Mouse (Mus musculus) midbrain, postnatal 0 days (tissue): Measurements from ENCODE around the gene G430095P16Rik. TPM values are rescaled to one million over a fixed set of nuclear protein-coding genes. Genes with fewer than 3 reads are reported as not detected.
A peak's percentile ranks its signal among the peaks of the same experiment; 100 is the strongest.

Experiments used
- ATAC-seq: fragments of 200-750 bp; cut with Nextera tagmentation; 2 replicates; pipeline ENCODE4 v1.8.0; 2017; ENCODE audit warnings: moderate number of reproducible peaks, mild to moderate bottlenecking, moderate TSS enrichment, moderate library complexity; ENCODE audit not compliant: low FRiP score
- DNase-seq: peaks from one replicate; pipeline ENCODE4 v3.0.0-alpha.2; 2015; ENCODE audit warnings: low spot score
- H3K27ac ChIP-seq: fragments of 300-500 bp; sonication (generic); 2 replicates; pipeline ENCODE4 v1.5.1; 2014; ENCODE audit warnings: low read depth, mild to moderate bottlenecking, low read length, mixed read lengths
- H3K27me3 ChIP-seq: fragments of 300-500 bp; sonication (generic); 2 replicates; pipeline ENCODE4 v1.6.1; 2014; ENCODE audit warnings: low read length, control low read depth, mixed read lengths; ENCODE audit not compliant: insufficient read depth
- H3K36me3 ChIP-seq: fragments of 300-500 bp; sonication (generic); 2 replicates; pipeline ENCODE4 v1.6.1; 2014; ENCODE audit warnings: low read length, control low read depth, mixed read lengths; ENCODE audit not compliant: insufficient read depth
- H3K4me1 ChIP-seq: fragments of 300-500 bp; sonication (generic); 2 replicates; pipeline ENCODE4 v1.6.1; 2014; ENCODE audit warnings: mild to moderate bottlenecking, control low read depth, antibody characterized with exemption, low read length, mixed read lengths; ENCODE audit not compliant: insufficient read depth
- H3K4me2 ChIP-seq: fragments of 300-500 bp; sonication (generic); 2 replicates; pipeline ENCODE4 v1.6.1; 2014; ENCODE audit warnings: low read depth, mild to moderate bottlenecking, low read length, mixed read lengths; ENCODE audit not compliant: poor library complexity, severe bottlenecking
- H3K4me3 ChIP-seq: fragments of 300-500 bp; sonication (generic); 2 replicates; pipeline ENCODE4 v1.5.1; 2014; ENCODE audit warnings: low read depth, mild to moderate bottlenecking, low read length, moderate library complexity
- H3K9ac ChIP-seq: fragments of 300-500 bp; sonication (generic); replicated peaks from 2 replicates; pipeline ENCODE4 v1.6.1; 2014; ENCODE audit warnings: mild to moderate bottlenecking, low read length, moderate library complexity, mixed read lengths; ENCODE audit not compliant: poor library complexity, severe bottlenecking
- H3K9me3 ChIP-seq: fragments of 300-500 bp; sonication (generic); 2 replicates; pipeline ENCODE4 v1.6.1; 2016; ENCODE audit warnings: low read length, control low read depth
- CTCF ChIP-seq: IDR thresholded peaks from 2 replicates; pipeline ENCODE4 v1.5.1; 2016; ENCODE audit warnings: antibody characterized with exemption, mild to moderate bottlenecking
- WGBS: fragments of 180-500 bp; shearing (Covaris S2); extraction: QIAGEN DNeasy Blood & Tissue Kit; methylation state at CpG from one replicate; pipeline ENCODE4 v1.1.7; 2014; 5-methylcytosine and 5-hydroxymethylcytosine counted together
- polyA plus RNA-seq: library from polyadenylated mRNA; unstranded; fragments of >200 nt; fragmentation: Nextera tagmentation; extraction: Ambion mirVana; gene quantifications from 2 replicates; pipeline ENCODE4 v1.2.1, GENCODE M21; 2015
- total RNA-seq: library from RNA; depleted of rRNA; stranded (reverse); fragments of >200 nt; gene quantifications from 2 replicates; pipeline ENCODE4 v1.2.3, GENCODE M21; 2014

Gene G430095P16Rik
- total and polyA plus RNA-seq, 2 experiments from 2014 or later, result 0.39 TPM; not detected in 1

DNA sequence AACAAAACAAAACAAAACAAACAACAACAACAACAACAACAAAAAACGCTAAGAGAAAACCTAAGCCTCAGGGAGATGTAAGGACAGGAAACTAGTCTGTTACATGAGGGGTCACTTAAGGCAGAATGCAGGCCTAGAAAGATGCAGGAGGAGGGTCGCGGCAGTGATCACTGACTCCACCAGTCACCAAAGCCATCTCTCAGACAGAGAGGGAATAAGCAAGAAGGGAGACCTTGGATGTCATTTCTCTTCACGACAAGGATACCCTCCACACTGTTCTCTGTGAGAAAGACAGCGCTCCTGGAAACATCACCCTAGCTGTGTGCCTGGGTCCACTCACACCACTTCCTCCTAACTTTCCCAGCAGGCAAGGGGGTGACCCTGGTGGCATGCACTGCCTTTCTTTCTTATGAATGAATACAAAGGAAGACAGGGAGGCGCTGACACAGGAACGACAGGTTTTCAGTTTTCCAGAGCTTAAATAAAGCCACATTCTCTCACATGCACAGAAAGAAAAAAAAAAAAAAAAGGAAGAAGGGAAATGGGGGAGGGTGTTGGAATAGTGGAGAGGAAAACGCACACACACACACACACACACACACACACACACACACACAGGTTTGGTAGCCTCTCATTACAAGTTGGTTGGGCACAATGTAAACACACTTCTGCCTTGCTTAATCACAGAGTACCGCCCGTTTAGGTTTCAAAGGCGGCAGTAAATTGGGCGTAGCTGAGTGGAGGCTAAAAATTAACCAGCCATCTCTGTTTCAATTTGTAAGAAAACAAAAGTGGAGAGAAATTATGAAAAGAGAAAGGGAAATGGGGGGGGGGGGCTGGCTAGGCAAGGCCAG, 47.5 kb downstream of the G430095P16Rik start:
- H3K27ac ChIP-seq, result no peak overlapping the region
- DNase-seq (no peak), ATAC-seq (no peak)
- H3K4me1 ChIP-seq, result peaks cover 9% of the 10 kb centered on the region; the same call in 1 of the 2 replicates
- no peaks in the 10 kb centered on the region for H3K9me3 ChIP-seq
- H3K27me3 ChIP-seq, result peaks cover 21% of the 10 kb centered on the region; the same call in 1 of the 2 replicates
- H3K9ac ChIP-seq, result no peak overlapping the region
- TF ChIP-seq CTCF, result no peak
- H3K4me3 ChIP-seq, result peak overlapping the region; percentile 30
- H3K4me2 ChIP-seq, result peak overlapping the region; percentile 54
- no peaks in the 10 kb centered on the region for H3K36me3 ChIP-seq
- 42% methylated on average over 12 of the region's 12 CpGs for WGBS

DNA sequence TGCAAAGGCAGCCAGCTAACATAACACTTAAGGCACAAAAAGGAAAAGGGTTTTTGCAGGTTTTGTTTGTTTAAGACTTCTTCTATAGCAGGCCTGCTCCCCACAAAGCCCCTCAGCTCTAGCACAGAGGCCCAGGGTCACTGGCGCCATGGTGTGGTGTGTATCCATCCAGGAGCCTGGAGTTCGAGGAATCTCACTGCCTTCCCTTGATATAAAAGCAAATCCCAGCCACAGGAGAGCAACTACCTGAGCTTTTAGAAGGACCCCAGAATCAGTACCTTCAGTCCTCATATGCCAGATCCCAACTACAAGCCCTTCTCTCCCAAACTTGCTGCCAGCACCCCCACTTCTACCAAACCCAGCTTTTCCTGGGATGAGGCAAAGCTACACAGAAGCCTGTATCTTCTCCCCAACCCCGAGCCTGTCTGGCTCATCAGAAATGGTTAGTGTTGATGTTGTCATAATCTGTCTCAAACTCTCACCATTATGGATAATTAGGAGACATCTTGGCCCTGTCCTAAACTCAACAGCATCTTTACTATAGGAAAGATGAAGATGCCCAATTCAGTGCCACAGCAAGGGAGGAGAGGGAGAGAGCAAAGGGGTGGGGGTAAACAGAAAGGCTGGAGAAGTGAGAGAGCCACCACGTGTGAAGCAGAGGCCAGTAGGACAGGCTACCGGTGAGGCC, 48.3 kb downstream of the G430095P16Rik start:
- 0 out of 2 replicates have a peak, but pooled peaks cover 3% of the 10 kb centered on the region for H3K4me1 ChIP-seq
- H3K4me2 ChIP-seq, result peak overlapping the region; percentile 54
- peak overlapping the region; percentile 30 for H3K4me3 ChIP-seq
- no peak for ATAC-seq
- TF ChIP-seq CTCF, result no peak
- no peaks in the 10 kb centered on the region for H3K9me3 ChIP-seq
- no peaks in the 10 kb centered on the region for H3K36me3 ChIP-seq
- 47% methylated on average over 5 of the region's 5 CpGs for WGBS
- DNase-seq, result no peak
- H3K27ac ChIP-seq, result 0 out of 2 replicates have a peak overlapping the region, but pooled peaks have one; percentile 32
- H3K27me3 ChIP-seq, result peaks cover 29% of the 10 kb centered on the region
- H3K9ac ChIP-seq, result no peak overlapping the region

DNA sequence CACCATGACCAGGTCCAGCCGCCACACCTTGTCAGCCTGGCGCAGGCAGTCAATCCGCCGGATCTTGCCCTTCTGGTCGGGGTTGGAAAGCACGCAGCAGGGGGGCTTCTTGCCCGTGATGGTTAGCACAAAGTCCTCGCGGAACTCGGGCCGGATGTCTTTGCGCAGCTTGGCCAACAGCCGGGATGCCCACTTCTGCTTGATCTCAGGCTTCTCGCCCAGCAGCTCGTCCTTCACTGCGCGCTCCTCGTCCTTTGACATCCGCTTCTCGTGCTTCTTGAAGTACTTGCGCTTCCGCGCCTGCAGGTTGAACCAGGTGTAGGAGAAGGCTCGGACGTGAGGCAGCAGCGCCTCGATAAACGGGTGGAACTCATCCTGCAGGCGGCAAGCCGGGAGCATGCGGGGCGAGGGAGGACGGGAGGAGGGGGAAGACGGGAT, 49.2 kb downstream of the G430095P16Rik start:
- Histone ChIP-seq H3K9me3 (no peaks in the 10 kb centered on the region), H3K36me3 (no peaks in the 10 kb centered on the region), H3K4me3 (peak overlapping the region; percentile 30), H3K4me2 (peak overlapping the region; percentile 54), H3K4me1 (0 out of 2 replicates have a peak, but pooled peaks cover 3% of the 10 kb centered on the region), H3K27ac (peak overlapping the region; percentile 32), H3K9ac (no peak overlapping the region; the same call in 1 of the 2 replicates), H3K27me3 (peaks cover 35% of the 10 kb centered on the region)
- DNase-seq (peak; percentile 64), ATAC-seq (no peak)
- no peak for TF ChIP-seq CTCF
- WGBS, result 7% methylated on average over 34 of the region's 34 CpGs

DNA sequence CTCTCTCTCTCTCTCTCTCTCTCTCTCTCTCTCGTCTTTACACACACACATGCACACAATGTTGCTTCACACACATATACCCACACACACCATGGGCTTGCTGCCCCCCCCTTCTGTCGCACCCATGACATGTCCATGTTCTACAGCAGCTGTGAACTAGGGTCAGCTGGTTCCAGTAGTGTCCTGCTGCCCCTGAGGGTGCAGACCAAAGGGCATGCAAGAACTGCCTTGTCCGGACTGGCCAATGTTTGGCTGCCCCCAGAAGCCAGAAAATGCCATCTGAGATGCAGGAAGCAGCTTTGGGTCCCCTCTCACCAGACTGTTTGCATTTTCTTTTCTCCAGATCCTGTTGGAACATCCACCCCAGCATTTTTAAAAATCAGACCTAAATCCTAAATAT, 49.8 kb downstream of the G430095P16Rik start:
- H3K27me3 ChIP-seq, result peaks cover 38% of the 10 kb centered on the region
- ATAC-seq, result no peak

DNA sequence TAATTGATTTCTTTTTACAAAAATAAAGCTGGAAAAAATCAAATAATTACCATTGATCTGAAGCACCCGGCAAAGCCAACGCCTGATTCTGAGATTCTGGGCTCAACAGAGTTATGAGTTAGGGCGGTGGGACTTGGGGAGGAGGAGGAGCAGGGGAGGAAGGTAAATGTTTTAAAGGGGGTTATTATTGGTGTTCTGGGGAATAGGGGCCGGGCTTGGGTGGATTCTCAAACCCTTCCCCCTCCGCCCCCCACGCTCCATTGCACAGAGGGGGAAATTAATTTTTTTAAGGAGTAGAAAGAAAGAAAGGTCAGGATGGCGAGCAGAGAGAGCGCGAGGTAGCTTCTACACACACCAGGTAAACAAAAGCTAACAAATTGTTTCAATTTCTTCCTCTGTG, 50.5 kb downstream of the G430095P16Rik start:
- Histone ChIP-seq H3K4me3 (peak overlapping the region; percentile 30), H3K27ac (peak overlapping the region; percentile 68), H3K36me3 (no peaks in the 10 kb centered on the region), H3K4me1 (0 out of 2 replicates have a peak, but pooled peaks cover 3% of the 10 kb centered on the region), H3K27me3 (peaks cover 44% of the 10 kb centered on the region), H3K4me2 (peak overlapping the region; percentile 54), H3K9me3 (no peaks in the 10 kb centered on the region), H3K9ac (peak overlapping the region; percentile 33; the same call in 1 of the 2 replicates)
- ATAC-seq (no peak), DNase-seq (peak; percentile 52)
- under 1% methylated on average over 9 of the region's 9 CpGs for WGBS
- no peak for TF ChIP-seq CTCF

More for the DNA sequence above, 49.8 kb downstream of the G430095P16Rik start:
- Histone ChIP-seq H3K36me3 (no peaks in the 10 kb centered on the region), H3K9ac (peak overlapping the region; percentile 29; the same call in 1 of the 2 replicates), H3K4me1 (0 out of 2 replicates have a peak, but pooled peaks cover 3% of the 10 kb centered on the region), H3K27ac (peak overlapping the region; percentile 68; the same call in 1 of the 2 replicates), H3K4me2 (peak overlapping the region; percentile 54), H3K9me3 (no peaks in the 10 kb centered on the region), H3K4me3 (peak overlapping the region; percentile 30; the same call in 1 of the 2 replicates)
- no peak for TF ChIP-seq CTCF
- DNase-seq, result no peak
- WGBS, result 3% methylated on average over 3 of the region's 3 CpGs
